Mouse (Mus musculus): ENCODE data around the gene Fzd4.
A peak's percentile ranks its signal among the peaks of the same experiment; 100 is the strongest.

Gene Fzd4

GRCm38 (mm10) chr7:89401136-89401858 is 2.9 kb upstream of the Fzd4 start:
- no peak for DNase-seq (ENCODE audit: low spot score in 2 of 2)

DNA sequence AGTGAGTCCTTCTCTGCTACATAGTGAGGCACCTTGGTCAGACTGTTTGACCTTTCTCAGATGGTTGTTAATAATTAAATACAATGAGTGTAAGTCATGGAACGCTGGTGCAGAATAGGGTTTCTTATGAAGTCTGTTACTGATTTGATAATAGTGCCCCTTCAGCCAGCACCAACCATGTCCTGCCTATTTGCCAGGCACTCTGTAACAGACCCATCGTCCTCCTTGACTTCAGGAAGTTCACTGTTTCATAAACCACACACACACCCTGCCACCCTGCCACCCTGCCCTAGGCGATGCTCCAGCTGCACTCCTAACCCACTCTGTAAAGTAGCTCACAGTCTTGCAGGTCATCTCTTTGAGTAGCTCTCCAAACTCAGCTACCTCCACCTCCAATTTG is 2.2 kb upstream of the Fzd4 start:
- no peak for DNase-seq (ENCODE audit: low spot score in 2 of 2)

DNA sequence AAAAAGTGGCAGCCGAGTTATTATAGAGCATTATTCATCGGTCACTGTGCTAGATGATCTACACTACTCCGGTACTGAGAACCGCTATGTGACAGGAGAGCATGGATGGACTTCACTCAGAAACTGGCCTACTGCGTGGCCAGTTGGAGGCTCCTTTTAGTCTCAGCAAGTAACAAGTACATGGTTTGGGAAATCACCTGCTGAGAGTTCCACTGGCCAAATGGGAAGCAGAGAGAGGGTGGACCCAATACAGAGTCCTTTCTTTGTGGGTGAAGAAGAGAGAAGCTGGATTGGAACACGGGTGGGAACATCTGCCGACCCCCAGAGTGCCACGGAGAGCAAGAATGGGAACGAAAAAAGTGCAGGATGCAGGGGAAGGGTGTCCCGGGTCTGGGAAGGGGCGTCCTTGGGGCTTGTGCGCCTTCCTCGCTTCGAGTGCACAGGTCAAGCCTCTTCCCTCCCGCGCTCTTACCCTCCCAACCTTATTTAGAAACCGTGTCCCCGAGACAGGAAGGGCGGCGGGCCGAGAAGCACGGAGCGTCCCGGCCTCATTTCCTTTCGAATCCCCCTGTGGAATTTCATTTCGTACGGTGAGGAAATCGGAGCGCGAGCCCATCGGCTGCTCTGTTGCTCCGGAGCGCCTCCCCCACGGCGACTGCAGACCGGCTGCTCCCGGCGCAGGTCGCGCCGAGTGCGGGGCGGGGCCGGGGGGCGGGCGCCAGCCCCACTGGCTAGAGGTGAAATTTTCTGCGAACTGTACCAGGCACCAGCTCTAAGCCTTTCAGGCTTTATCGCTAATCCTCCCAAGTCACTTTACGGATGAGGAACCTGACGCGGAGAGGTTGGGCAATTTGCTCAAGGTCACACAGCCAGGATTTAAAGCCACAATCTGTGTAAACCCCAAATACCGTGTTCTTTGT is 842 bp upstream of the Fzd4 start:
- peak; percentile 22 to 44 for DNase-seq (ENCODE audit: low spot score in 2 of 2)

GRCm38 (mm10) chr7:89404734-89405440 is 732 bp downstream of the Fzd4 start:
- DNase-seq (ENCODE audit: low spot score in 2 of 2) = no peak

- DNase-seq (ENCODE audit: low spot score in 2 of 2) = no peak
Measured at GRCm38 (mm10) chr7:89406011-89406410, 1.9 kb downstream of the Fzd4 start.

DNA sequence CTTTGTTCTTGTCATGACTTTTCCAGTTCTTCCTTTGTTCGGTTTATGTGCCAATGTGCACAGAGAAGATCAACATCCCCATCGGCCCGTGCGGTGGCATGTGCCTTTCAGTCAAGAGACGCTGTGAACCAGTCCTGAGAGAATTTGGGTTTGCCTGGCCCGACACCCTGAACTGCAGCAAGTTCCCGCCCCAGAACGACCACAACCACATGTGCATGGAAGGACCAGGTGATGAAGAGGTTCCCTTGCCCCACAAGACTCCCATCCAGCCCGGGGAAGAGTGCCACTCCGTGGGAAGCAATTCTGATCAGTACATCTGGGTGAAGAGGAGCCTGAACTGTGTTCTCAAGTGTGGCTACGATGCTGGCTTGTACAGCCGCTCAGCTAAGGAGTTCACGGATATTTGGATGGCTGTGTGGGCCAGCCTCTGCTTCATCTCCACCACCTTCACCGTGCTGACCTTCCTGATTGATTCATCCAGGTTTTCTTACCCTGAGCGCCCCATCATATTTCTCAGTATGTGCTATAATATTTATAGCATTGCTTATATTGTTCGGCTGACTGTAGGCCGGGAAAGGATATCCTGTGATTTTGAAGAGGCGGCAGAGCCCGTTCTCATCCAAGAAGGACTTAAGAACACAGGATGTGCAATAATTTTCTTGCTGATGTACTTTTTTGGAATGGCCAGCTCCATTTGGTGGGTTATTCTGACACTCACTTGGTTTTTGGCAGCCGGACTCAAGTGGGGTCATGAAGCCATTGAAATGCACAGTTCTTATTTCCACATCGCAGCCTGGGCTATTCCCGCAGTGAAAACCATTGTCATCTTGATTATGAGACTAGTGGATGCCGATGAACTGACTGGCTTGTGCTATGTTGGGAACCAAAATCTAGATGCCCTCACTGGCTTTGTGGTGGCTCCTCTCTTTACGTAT is 3.1 kb downstream of the Fzd4 start:
- DNase-seq (ENCODE audit: low spot score in 2 of 2) = no peak

GRCm38 (mm10) chr7:89410294-89410693 is 6.1 kb downstream of the Fzd4 start:
- no peak for DNase-seq (ENCODE audit: low spot score in 2 of 2)

- DNase-seq (ENCODE audit: low spot score in 2 of 2) = no peak
Measured at GRCm38 (mm10) chr7:89411346-89411745, 7.2 kb downstream of the Fzd4 start.

GRCm38 (mm10) chr7:89412094-89412493 is 7.9 kb downstream of the Fzd4 start:
- no peak for DNase-seq (ENCODE audit: low spot score in 2 of 2)

- DNase-seq (ENCODE audit: low spot score in 2 of 2) = no peak
Measured at GRCm38 (mm10) chr7:89416027-89416426, 11.9 kb downstream of the Fzd4 start.

DNA sequence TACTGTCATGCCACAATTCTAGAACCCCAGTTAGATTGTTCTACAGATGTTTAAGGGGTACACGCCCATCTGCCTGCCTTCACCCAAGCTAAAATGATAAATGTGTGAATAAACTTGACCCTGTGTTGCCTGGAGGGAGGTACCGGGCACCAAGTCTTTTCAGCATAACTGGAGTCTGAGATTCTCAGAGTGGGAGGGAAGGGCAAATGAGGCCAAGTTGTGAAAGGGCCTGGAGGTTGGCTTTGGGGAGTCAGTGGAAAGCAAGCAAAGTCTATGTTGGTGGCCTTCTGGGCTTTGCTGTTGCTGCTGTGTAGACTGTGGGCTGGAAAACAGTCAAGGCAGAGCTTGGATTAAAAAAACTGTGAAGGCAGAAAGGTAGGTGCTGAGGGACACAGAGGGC is 13.6 kb downstream of the Fzd4 start:
- no peak for DNase-seq (ENCODE audit: low spot score in 2 of 2)

DNA sequence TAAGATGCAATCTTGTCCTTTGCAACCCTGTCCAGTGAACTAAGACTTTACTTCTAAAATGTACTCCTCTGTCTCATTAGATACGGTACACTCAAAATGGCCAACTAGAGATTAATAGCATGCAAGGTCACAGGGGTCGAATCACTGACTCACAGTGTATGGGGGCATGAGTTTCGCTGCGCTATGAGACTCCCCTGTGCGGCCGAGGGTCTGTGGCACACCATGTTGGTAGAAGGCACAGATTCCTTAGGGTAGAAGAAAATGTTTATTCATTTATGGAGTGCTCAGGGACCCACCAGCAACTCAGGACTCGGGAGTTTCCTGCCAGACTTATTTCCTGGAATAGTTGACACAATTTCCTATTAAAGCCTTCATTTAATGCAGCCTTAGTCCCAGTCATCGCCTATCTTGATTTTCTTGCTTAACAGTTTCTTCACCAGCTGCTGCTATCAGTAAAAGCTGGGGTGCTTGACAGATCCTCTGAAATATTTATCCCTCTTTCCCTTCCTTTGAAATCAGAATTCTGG is 14.0 kb downstream of the Fzd4 start:
- DNase-seq (ENCODE audit: low spot score in 2 of 2) = no peak

DNA sequence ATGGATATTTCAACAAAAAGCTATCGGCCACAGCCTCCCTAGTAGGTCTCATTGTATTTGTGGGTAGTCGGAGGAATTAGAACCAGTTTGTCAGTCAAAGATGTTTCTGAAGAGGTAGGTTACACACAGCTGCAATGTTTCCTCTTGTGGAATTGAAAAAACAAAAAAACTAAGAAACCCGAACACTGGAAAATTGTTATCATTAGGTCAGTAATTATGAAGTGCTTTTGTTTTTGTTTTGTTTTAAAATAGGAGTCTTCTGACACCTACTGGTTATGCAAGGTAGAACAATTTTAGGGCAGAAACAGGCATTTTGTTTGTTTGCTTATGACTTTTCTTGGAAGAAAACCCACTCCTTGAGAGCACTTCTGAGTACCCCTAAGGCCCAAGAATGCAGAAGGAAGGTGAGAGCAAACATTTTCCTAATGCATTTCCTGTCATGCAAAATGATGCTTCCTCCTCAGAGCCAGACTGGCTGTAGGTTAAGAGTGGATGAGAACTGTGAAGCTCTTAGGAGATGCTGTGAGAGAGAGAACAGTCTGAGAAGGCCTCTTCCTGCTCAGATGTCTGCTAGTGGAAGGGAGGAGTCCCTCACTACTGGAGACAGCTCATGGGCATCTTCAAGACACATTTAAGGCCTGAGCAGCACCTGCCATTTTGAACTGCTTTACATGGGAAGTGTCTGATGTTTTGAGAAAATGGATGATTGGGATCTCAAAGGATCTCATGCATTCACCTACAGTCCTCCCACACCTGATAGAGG is 14.9 kb downstream of the Fzd4 start:
- DNase-seq (ENCODE audit: low spot score in 2 of 2) = no peak

- DNase-seq (ENCODE audit: low spot score in 2 of 2) = no peak
Measured at GRCm38 (mm10) chr7:89421294-89421693, 17.1 kb downstream of the Fzd4 start.

DNA sequence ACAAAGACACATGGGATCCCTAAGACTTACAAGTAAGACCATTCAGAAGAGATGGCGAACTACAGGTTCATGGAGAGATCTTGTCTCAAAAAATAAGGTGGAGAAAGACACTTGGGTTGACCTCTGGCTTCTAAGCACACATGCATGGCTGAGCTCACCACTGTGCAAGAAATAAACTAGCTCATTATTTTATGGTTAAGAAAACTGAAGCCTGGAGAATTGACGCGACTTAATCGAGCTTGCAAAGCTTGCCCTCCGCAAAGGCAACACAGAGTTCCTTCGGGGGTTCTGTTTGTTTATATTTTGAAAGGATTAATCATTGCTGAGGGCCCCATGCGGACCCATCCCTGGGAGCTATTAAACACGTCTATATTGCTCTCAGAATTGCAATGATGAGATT is 18.5 kb downstream of the Fzd4 start:
- DNase-seq (ENCODE audit: low spot score in 2 of 2) = no peak

DNA sequence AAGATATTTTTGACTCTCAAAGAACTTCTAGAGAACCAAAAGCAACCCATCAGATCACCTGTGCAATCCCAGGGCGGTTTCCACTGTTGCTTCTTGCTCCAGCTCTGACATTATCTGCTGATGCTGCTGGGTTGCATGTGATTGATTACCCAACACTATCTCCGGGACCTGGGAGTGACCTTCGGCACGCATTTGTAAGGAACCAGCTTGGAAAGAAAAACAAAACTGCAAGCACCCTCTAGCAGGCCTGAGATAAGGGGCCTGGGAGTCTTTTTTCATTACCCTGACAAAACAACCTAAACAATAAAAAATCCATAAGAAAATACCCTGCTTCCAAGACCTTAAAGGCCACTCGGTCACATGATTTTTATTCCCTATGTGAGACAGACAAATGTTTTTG is 19.0 kb downstream of the Fzd4 start:
- no peak for DNase-seq (ENCODE audit: low spot score in 2 of 2)

DNA sequence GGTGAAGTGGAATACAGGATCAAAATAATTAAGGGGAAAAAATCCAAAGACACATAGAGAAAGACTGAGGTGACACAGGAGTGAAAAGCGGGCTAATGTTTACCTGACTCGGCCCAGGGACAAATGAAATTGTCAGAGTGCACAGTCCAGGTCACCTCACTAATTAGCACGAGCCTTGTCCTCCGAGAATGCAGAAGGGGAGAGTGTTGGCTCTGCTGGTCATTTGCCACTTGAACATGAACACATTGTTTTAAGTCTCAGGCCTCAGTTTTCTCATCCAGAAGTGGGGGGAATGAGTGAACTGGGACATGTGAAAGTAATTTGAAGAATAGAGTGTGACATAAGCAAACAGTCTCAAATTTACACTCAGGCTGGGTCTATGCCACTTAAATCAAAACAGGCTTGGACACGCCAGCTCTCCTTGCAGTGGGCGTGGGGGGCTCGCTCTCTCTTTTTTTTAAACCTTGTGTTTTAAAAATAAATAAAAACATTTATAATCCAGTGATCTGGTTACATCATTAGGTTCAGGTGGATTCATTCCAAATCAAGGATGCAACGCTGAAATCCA is 19.6 kb downstream of the Fzd4 start:
- DNase-seq (ENCODE audit: low spot score in 2 of 2) = no peak

DNA sequence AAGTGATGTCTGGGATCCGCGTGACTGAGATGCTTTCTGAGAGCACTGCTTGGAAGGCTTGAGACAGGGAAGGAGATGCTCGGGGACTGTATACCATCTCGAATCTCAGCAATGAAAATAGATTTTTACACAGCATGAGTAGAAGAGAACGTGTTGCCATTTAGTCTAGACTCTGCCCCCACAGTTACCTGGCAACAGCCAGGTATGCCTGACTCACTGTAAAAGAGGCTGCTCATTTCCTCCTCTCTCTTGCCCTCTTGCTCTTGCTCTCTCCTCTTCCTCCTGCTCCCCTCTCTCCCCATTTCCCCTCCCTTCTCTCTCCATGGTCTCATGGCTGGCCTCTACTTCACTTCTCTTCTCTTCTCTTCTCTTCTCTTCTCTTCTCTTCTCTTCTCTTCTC is 20.5 kb downstream of the Fzd4 start:
- DNase-seq (ENCODE audit: low spot score in 2 of 2) = no peak

DNA sequence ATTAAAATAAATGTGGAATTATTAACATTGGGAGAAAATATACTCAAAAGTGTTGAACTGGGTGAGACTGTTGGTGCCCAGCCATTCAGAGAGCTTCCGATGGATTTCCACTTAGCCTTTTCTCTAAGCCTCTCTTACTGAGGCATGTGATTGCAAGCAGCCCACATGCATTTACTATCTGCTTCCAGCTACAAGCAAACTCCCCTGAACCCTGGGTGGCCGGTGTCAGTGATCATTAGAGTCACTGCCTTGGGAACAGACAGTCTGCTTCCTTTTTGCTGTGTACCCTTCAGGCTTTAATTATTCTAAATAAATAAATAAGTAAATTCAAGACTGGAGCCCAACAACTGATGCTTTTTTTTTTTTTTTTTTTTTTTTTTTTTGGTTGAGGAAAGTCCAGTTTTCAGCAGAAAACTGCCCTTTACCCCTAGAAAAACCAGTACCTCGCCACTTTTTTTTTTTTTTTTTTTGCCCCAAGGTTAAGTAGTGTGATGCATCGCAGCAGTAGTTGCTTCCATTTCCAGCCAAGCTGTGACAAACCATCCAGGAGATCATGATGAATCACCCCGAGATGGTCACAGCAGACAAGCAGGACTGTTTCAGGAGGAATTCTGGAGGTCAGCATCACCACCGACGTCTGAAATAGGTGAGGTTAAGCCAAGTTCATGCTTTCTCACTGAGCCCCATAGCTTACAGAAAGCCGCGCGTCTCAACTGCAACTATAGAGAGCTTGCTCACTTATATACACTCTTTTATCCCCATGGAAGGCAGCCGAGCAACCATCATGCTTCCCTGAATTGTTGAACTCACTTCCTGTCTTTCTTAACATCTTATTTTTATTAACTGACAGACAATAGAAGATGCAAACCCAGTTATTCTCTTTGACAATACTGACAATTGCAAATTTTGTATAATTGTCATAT is 21.9 kb downstream of the Fzd4 start:
- no peak for DNase-seq (ENCODE audit: low spot score in 2 of 2)

Data from cerebellum, postnatal 4 days (tissue).